Mouse (Mus musculus) kidney, adult 2 months (tissue): Measurements from ENCODE around the gene Foxj1.

Source experiments
- CTCF ChIP-seq: fragments of 200-500 bp; conservative IDR thresholded peaks from 2 replicates; pipeline ENCODE4 v1.5.1; 2011; ENCODE audit warnings: low read depth, mild to moderate bottlenecking, control low read depth, low read length, moderate library complexity, mixed read lengths; ENCODE audit not compliant: insufficient read depth, insufficient read length
- POLR2A ChIP-seq: fragments of 200-500 bp; IDR thresholded peaks from one replicate; pipeline ENCODE4 v1.6.1; 2011; ENCODE audit warnings: low read depth, low read length, control low read depth

- no peak for TF ChIP-seq CTCF
- no peak for TF ChIP-seq POLR2A
These were observed 38.2 kb downstream of the Foxj1 start for GRCm38 (mm10) chr11:116297017-116297416.
